Mouse (Mus musculus): ENCODE results near the gene Tmtc3.

DNA sequence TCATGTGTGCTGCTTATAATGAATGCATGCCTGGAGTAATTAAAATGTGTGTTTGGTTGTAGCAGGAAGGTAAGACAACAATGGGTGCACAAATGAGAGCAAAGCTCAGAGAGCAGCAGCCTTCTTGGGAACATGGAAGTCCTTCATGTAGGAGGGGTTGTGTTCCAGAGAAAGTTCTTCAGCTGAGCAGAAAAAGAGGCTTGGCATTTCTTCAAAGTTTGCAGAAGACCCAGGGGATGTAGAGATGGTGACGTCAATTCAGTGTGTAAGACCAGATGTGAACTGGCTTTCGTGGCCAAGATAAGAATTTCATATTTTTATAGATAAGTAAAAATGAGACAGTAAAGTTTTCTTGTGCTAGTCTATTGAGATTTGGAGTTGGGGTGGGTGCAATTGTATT lies 59.6 kb downstream of the Tmtc3 start:
- no peak for TF ChIP-seq CTCF (IDR thresholded peaks at IDR 0.05; ENCODE audit: control insufficient read depth, insufficient read depth, low read length)
- TF ChIP-seq POLR2A (IDR thresholded peaks at IDR 0.05; ENCODE audit: borderline replicate concordance, control insufficient read depth, low read depth, low read length) = no peak
